ENCODE assay signal across 1 mouse cellular context in genomic region chr9:73044146-73045079, GRCm38 (mm10).
TF ChIP-seq lines count a peak whose summit lies in the region.

Gene Rab27a, plus strand, starts transcription at chr9:73044854.

TF ChIP-seq in MEL, 35 proteins besides CTCF, POLR2A, EP300 and RAD21 (continued from another document):
- no peak; the same call in 1 of the 2 replicates for TF ChIP-seq ZMIZ1 (IDR thresholded peaks at IDR 0.05; ENCODE audit: low read depth, low read length)
- TF ChIP-seq MAFK (IDR thresholded peaks at IDR 0.05; ENCODE audit: borderline replicate concordance, low read depth, low read length): no peak
- no peak for TF ChIP-seq TCF12 (IDR thresholded peaks at IDR 0.05; ENCODE audit: low read depth, low read length)
- no peak for TF ChIP-seq GATA1 (IDR thresholded peaks at IDR 0.05; ENCODE audit: low read depth, low read length)
- no peak; the same call in 1 of the 2 replicates for TF ChIP-seq MYB (IDR thresholded peaks at IDR 0.05; ENCODE audit: low read depth, low read length)
- no peak for TF ChIP-seq JUND (IDR thresholded peaks at IDR 0.05; ENCODE audit: low read depth, low read length)
- TF ChIP-seq HCFC1 (IDR thresholded peaks at IDR 0.05; ENCODE audit: low read depth, low read length): peak; percentile 48; the same call in 1 of the 2 replicates
- TF ChIP-seq CHD1 (IDR thresholded peaks at IDR 0.05; ENCODE audit: low read depth, low read length): no peak
- peak; percentile 59; the same call in 1 of the 2 replicates for TF ChIP-seq POLR2AphosphoS2 (IDR thresholded peaks at IDR 0.05; ENCODE audit: low read length)
- peak; percentile 59; the same call in 1 of the 2 replicates for TF ChIP-seq MXI1 (IDR thresholded peaks at IDR 0.05; ENCODE audit: low read depth, low read length)
- TF ChIP-seq CHD2 (IDR thresholded peaks at IDR 0.05; ENCODE audit: low read length): no peak
